Mouse (Mus musculus): Measurements from ENCODE around the gene Gm16253.

- peak; percentile 2 for TF ChIP-seq CTCF (IDR thresholded peaks at IDR 0.05; ENCODE audit: control insufficient read depth, insufficient read depth, insufficient read length)
- no peak for TF ChIP-seq CEBPB (IDR thresholded peaks at IDR 0.05; ENCODE audit: low read depth)
- no peak for TF ChIP-seq USF1 (IDR thresholded peaks at IDR 0.05; ENCODE audit: low read depth)
- no peak for TF ChIP-seq MAX (IDR thresholded peaks at IDR 0.05)
These were observed 17.2 kb downstream of the Gm16253 start, which contains the start of gene Polr3gl for GRCm38 (mm10) chr3:96593790-96594560.
